Mouse (Mus musculus): Measurements from ENCODE around the gene Psmc2. TPM values are rescaled to one million over a fixed set of nuclear protein-coding genes. Genes with fewer than 3 reads are reported as not detected.

Psmc2 gene
- total and polyA plus RNA-seq, 2 experiments from 2014 or later: 35.8 to 191 TPM

GRCm38 (mm10) chr5:21776491-21776890 is 8.6 kb upstream of the Psmc2 start:
- WGBS: 95% methylated on average over 6 of the region's 6 CpGs
- Histone ChIP-seq H3K4me3 (ENCODE audit: low read depth, low read length) (no peak overlapping the region), H3K27ac (ENCODE audit: low read depth, low read length) (no peak overlapping the region), H3K9ac (replicated peaks; ENCODE audit: low read length, poor library complexity, severe bottlenecking) (no peak overlapping the region), H3K4me1 (ENCODE audit: insufficient read depth, low read length) (no peaks in the 10 kb centered on the region), H3K36me3 (ENCODE audit: insufficient read depth, low read length) (peaks cover 49% of the 10 kb centered on the region), H3K4me2 (ENCODE audit: low read depth, low read length, poor library complexity, severe bottlenecking) (no peak overlapping the region), H3K9me3 (ENCODE audit: low read length) (no peaks in the 10 kb centered on the region), H3K27me3 (ENCODE audit: insufficient read depth, low read length) (no peaks in the 10 kb centered on the region)
- DNase-seq (ENCODE audit: low spot score) (no peak), ATAC-seq (ENCODE audit: low FRiP score) (no peak)
- TF ChIP-seq CTCF (IDR thresholded peaks at IDR 0.05): no peak

- 0 out of 2 replicates have a peak, but pooled peaks cover 16% of the 10 kb centered on the region for H3K4me1 ChIP-seq (ENCODE audit: insufficient read depth, low read length)
- H3K9ac ChIP-seq (replicated peaks; ENCODE audit: low read length, poor library complexity, severe bottlenecking): peak overlapping the region; percentile 68
- DNase-seq (ENCODE audit: low spot score) (peak; percentile 22), ATAC-seq (ENCODE audit: low FRiP score) (peak; percentile 68)
- no peak for TF ChIP-seq CTCF (IDR thresholded peaks at IDR 0.05)
- H3K27me3 ChIP-seq (ENCODE audit: insufficient read depth, low read length): no peaks in the 10 kb centered on the region
- peak overlapping the region; percentile 66 for H3K27ac ChIP-seq (ENCODE audit: low read depth, low read length)
- WGBS: under 1% methylated on average over 45 of the region's 51 CpGs
- no peaks in the 10 kb centered on the region for H3K9me3 ChIP-seq (ENCODE audit: low read length)
- H3K4me2 ChIP-seq (ENCODE audit: low read depth, low read length, poor library complexity, severe bottlenecking): peak overlapping the region; percentile 64
- peak overlapping the region; percentile 70 for H3K4me3 ChIP-seq (ENCODE audit: low read depth, low read length)
- peaks cover 32% of the 10 kb centered on the region for H3K36me3 ChIP-seq (ENCODE audit: insufficient read depth, low read length)
These were observed 676 bp upstream of the Psmc2 start for GRCm38 (mm10) chr5:21784161-21785052.

GRCm38 (mm10) chr5:21785776-21786175 is 693 bp downstream of the Psmc2 start:
- ATAC-seq (ENCODE audit: low FRiP score) (no peak), DNase-seq (ENCODE audit: low spot score) (no peak)
- no peak overlapping the region for H3K27ac ChIP-seq (ENCODE audit: low read depth, low read length)
- peak overlapping the region; percentile 64; the same call in 1 of the 2 replicates for H3K4me2 ChIP-seq (ENCODE audit: low read depth, low read length, poor library complexity, severe bottlenecking)
- no peak overlapping the region for H3K9ac ChIP-seq (replicated peaks; ENCODE audit: low read length, poor library complexity, severe bottlenecking)
- H3K36me3 ChIP-seq (ENCODE audit: insufficient read depth, low read length): peaks cover 20% of the 10 kb centered on the region
- no peak for TF ChIP-seq CTCF (IDR thresholded peaks at IDR 0.05)
- H3K27me3 ChIP-seq (ENCODE audit: insufficient read depth, low read length): no peaks in the 10 kb centered on the region
- 0 out of 2 replicates have a peak, but pooled peaks cover 16% of the 10 kb centered on the region for H3K4me1 ChIP-seq (ENCODE audit: insufficient read depth, low read length)
- WGBS: 79% methylated on average over 7 of the region's 7 CpGs
- no peaks in the 10 kb centered on the region for H3K9me3 ChIP-seq (ENCODE audit: low read length)
- H3K4me3 ChIP-seq (ENCODE audit: low read depth, low read length): no peak overlapping the region

GRCm38 (mm10) chr5:21786258-21787185 is 1.4 kb downstream of the Psmc2 start:
- Histone ChIP-seq H3K4me1 (ENCODE audit: insufficient read depth, low read length) (0 out of 2 replicates have a peak, but pooled peaks cover 16% of the 10 kb centered on the region), H3K9ac (replicated peaks; ENCODE audit: low read length, poor library complexity, severe bottlenecking) (peak overlapping the region; percentile 98), H3K27me3 (ENCODE audit: insufficient read depth, low read length) (no peaks in the 10 kb centered on the region), H3K4me2 (ENCODE audit: low read depth, low read length, poor library complexity, severe bottlenecking) (peak overlapping the region; percentile 64), H3K27ac (ENCODE audit: low read depth, low read length) (peak overlapping the region; percentile 88), H3K9me3 (ENCODE audit: low read length) (no peaks in the 10 kb centered on the region), H3K4me3 (ENCODE audit: low read depth, low read length) (peak overlapping the region; percentile 94), H3K36me3 (ENCODE audit: insufficient read depth, low read length) (peaks cover 12% of the 10 kb centered on the region)
- WGBS: 2% methylated on average over 51 of the region's 51 CpGs
- ATAC-seq (ENCODE audit: low FRiP score): peak; percentile 86
- no peak for TF ChIP-seq CTCF (IDR thresholded peaks at IDR 0.05)
- peak; percentile 94 for DNase-seq (ENCODE audit: low spot score)

- peak overlapping the region; percentile 64 for H3K4me2 ChIP-seq (ENCODE audit: low read depth, low read length, poor library complexity, severe bottlenecking)
- DNase-seq (ENCODE audit: low spot score): no peak
- 38% methylated on average over 11 of the region's 11 CpGs for WGBS
- no peaks in the 10 kb centered on the region for H3K9me3 ChIP-seq (ENCODE audit: low read length)
- H3K27ac ChIP-seq (ENCODE audit: low read depth, low read length): peak overlapping the region; percentile 88
- H3K4me1 ChIP-seq (ENCODE audit: insufficient read depth, low read length): 0 out of 2 replicates have a peak, but pooled peaks cover 16% of the 10 kb centered on the region
- peak overlapping the region; percentile 98 for H3K9ac ChIP-seq (replicated peaks; ENCODE audit: low read length, poor library complexity, severe bottlenecking)
- H3K4me3 ChIP-seq (ENCODE audit: low read depth, low read length): peak overlapping the region; percentile 94
- no peak for ATAC-seq (ENCODE audit: low FRiP score)
- no peaks in the 10 kb centered on the region for H3K27me3 ChIP-seq (ENCODE audit: insufficient read depth, low read length)
- peaks cover 3% of the 10 kb centered on the region; the same call in 1 of the 2 replicates for H3K36me3 ChIP-seq (ENCODE audit: insufficient read depth, low read length)
- no peak for TF ChIP-seq CTCF (IDR thresholded peaks at IDR 0.05)
These were observed 2.4 kb downstream of the Psmc2 start for GRCm38 (mm10) chr5:21787186-21788105.

Measured in midbrain, postnatal 0 days (tissue).